Mouse (Mus musculus): ENCODE data around the gene Spc24.

Spc24 gene

DNA sequence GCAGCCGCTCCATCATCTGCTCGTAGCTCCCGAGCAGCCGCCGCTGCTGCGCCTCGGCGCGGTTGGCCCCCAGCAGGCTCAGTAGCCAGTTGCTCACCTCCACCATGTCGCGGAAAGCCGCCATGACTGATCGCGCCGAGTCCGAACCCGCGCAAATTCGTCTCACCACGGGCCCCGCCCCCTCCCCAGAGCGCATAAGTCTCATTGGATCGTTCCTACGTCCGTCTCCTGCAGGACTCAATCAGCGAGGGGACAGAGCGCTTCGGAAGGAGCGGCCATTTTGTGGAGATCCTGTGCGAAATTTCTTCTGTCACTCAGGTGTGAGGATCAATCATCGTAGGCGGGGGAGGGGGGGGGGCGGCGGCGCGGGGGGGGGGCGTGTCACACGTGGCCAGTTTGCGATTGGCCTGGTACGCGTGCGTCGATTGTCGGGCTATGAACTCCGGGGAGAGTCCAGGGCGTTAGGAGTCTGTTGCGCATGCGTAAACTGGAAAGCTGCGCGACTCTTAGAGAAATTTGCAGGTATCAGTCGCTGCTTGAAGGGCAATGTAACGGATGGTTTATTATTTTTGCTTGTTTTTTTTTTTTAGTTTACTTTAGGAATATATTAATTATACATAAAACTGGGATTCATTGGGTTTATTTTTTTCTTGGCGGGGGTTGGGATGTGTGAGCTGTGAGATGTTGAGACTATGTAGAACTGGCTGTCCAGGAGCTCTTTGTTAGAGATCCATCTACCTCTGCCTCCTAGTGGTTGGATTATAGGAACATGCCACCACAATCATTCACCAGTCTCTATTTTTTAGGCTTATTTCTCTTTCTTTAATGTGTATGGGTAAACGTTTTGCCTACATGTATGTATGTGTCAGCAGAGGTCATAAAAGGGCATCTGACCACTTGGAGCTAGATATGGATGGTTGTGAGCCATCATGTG, at the start of gene Spc24:
Gene Spc24 (minus strand): TSS at position 149 of the 934 bp plus-strand sequence.
- ChIA-PET POLR2A (interaction anchor here (0.6 to 49.8 kb wide), 85 partner anchors 2 to 669 kb away, joined by 3 to 1056 read pairs (median 4); partner anchors contain the start of genes Kank2 (in 3 of the 4), Ldlr (in 3 of the 4), Carm1 (in 2 of the 4) and Ccdc159 (in 2 of the 4)), CTCF (interaction anchor here (0.5 to 3.9 kb wide), 36 partner anchors 8 to 447 kb away, joined by 3 to 35 read pairs (median 4); partner anchors contain the start of genes Ldlr (in 2 of the 4), Carm1 (in 1 of the 4) and Kank2 (in 1 of the 4))

DNA sequence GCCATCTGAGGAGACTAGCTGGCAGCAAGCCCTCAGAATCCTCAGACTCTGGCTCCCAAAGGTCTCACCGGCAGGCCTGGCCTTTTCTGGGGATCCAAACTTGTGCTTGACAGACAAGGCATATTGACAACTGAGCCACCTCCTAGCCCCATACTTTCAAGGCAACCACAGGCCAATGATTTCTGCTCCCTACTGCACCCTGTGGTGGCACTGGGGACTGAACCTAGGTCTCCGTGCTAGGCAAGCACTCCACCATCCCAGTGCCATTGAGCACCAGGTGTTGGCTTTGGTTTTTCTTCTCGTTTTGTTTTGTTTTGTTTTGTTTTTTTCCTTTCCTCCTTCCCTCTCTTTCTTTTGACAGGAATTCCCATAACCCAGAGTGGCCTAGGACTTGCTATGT, 48.5 kb upstream of the Spc24 start:
- ChIA-PET CTCF (no interaction called here), POLR2A (interaction anchor here in 2 of 4 experiments (7.1 to 49.8 kb wide), 2 partner anchors 20 to 45 kb away, joined by 94 to 1056 read pairs; partner anchors contain the start of gene Spc24 (in 1 of the 2))

DNA sequence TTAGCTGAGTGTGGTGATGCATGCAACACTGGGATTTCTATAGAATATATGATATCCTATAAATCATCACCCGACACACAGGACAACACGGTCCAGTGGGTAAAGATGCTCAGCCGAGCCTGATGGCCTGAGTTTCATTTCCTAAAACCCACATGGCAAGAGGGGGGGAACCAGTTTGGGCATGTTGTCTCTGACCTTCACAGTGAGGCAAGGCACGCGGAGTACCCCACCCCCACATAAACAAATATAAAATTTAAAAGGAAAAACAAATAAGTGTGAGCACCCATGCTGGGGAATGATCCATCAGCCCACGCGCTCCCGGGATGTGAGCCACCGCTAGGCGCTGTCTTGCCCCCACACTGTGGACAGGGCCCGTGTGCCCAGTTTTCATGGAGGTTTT, 46.9 kb upstream of the Spc24 start:
- ChIA-PET CTCF (no interaction called here), POLR2A (interaction anchor here in 2 of 4 experiments (1.0 to 49.8 kb wide), 9 partner anchors 9 to 81 kb away, joined by 3 to 1056 read pairs (median 4); partner anchors contain the start of genes Kank2 (in 2 of the 2) and Spc24 (in 2 of the 2))

DNA sequence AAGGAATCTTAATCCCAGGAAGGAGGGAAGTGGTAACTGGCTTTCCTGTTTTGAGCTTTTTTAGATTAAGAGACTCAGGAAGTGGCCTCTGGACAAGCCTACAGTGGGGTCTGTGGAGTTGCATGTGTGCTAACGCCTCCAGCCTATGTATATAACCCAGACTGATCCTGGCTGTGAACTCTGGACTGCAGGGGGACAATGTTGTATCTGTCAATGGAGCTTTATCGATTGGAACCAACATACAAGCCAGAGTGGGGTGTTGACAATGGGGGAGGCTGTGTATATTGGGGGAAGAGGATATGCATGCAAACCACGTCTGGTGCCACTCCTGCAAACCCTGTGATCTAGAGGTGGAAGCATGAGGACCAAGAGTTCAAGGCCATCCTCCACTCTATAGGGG, 46.3 kb upstream of the Spc24 start:
- POLR2A ChIA-PET = interaction anchor here in 3 of 4 experiments (0.6 to 49.8 kb wide), 15 partner anchors 8 to 83 kb away, joined by 3 to 1056 read pairs (median 4); partner anchors contain the start of genes Kank2 (in 2 of the 3), Spc24 (in 2 of the 3) and Ldlr (in 1 of the 3)
- CTCF ChIA-PET = interaction anchor here in 2 of 4 experiments (0.7 to 3.3 kb wide), 9 partner anchors 12 to 260 kb away, joined by 3 to 35 read pairs (median 3); partner anchors contain the start of genes Carm1 (in 1 of the 2) and Spc24 (in 1 of the 2)

DNA sequence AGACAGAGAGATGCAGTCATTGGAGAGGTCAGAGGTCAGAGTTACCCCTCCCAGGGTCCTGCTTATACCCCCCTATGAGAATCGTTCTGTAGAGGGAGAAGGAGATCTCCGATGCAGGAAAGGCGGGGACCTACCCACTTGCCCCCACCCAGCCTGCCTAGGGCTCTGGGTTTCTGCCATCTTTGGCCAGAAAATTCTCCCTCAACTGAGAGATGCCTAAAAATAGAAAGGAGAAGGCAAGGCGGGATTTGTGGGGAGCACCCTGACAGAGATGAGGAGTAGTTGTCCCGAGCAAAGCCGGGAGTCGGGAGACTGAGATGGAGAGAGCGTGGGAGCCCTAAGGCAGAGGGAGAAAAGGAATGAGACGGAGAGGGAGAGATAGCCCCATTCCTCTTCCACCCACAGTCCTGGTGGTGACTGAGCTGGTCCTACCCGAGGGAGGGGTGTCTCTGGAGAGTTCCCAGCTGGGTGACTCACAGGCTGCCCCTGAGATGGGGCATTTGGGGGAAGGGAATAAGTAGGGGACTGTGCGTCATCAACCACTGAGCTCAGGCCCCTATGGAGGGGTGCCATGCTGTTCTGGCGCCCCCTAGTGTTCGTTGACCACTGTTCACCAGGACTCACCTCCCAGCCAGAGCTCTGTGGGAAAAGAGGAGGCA, 44.0 kb upstream of the Spc24 start:
- ChIA-PET POLR2A (interaction anchor here (0.6 to 49.8 kb wide), 56 partner anchors 8 to 258 kb away, joined by 3 to 1056 read pairs (median 4); partner anchors contain the start of genes Ldlr (in 3 of the 4), Spc24 (in 3 of the 4), Angptl8 (in 1 of the 4) and Carm1 (in 1 of the 4)), CTCF (interaction anchor here (0.5 to 3.3 kb wide), 109 partner anchors 9 to 800 kb away, joined by 3 to 35 read pairs (median 4); partner anchors contain the start of genes Ldlr (in 3 of the 4), Spc24 (in 2 of the 4), Angptl8 (in 1 of the 4) and Carm1 (in 1 of the 4))

DNA sequence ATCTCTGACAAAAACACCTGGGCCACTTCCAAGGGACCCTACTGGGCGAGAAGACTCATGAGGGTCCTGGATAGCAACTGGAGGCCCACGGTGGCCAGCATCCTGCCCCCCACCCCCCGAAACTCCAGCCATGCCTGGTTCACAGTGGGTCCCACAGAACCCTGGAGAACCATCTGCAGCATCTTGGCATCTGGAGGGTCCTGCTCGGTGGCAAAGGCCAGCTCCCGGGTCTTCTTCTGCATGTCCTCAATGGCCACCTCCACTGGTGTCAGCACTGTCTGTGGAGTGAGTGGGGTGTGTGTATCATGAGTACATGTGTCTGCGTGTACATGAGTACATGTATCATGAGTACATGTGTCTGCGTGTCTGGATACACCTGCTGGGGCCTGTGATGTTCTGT, 41.5 kb upstream of the Spc24 start:
- CTCF ChIA-PET = interaction anchor here in 2 of 4 experiments (0.7 to 2.1 kb wide), 2 partner anchors 77 to 174 kb away, joined by 3 to 6 read pairs; no protein-coding TSS in a partner anchor
- POLR2A ChIA-PET = interaction anchor here in 2 of 4 experiments (1.1 to 49.8 kb wide), 8 partner anchors 14 to 78 kb away, joined by 3 to 1056 read pairs (median 18); partner anchors contain the start of genes Ldlr (in 1 of the 2) and Spc24 (in 1 of the 2)

DNA sequence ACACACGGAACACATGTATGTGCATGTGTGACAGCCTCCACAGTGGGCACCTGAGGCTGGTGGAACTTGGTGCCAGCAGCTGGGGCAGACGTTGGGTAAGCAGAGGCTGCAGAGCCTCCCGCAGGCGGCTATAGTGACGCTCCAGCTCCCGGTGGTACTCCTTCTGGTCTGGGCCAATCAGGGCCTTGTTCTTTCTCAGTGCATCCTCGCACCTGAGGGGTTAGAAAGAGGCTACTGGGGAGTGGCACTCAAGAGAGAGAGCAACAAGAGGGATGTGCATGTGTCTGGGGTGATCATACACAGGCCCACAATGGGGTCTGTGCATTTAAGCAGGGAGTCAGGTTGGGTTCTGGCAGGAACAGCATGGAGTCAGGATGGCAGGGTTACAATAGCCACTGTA, 41.0 kb upstream of the Spc24 start:
- ChIA-PET CTCF (no interaction called here), POLR2A (interaction anchor here in 3 of 4 experiments (0.8 to 49.8 kb wide), 13 partner anchors 8 to 172 kb away, joined by 3 to 1056 read pairs (median 7); partner anchors contain the start of genes Spc24 (in 2 of the 3) and Ldlr (in 1 of the 3))

DNA sequence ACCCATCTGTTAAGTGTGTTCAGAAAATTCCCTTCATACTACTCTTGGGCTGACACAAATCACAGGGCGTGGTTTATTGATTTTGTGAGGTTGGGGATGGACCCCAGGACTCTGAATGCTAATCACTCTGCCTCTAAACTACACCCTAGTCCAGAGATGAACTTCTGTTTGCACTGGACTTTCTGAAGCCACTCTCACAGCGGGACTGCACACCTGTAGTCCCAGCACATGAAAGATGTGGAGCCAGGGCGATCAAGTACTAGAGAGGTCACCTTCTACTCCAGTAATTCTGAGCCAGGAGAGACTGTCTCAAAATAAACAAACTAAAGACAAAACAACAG, 38.9 kb upstream of the Spc24 start:
- POLR2A ChIA-PET = interaction anchor here (0.5 to 49.8 kb wide), 61 partner anchors 7 to 534 kb away, joined by 3 to 1056 read pairs (median 4); partner anchors contain the start of genes Ccdc159 (in 3 of the 4), Ldlr (in 3 of the 4), Tmem205 (in 3 of the 4) and Rab3d (in 2 of the 4)
- CTCF ChIA-PET = interaction anchor here in 3 of 4 experiments (0.6 to 2.6 kb wide), 9 partner anchors 11 to 299 kb away, joined by 3 to 8 read pairs (median 4); partner anchors contain the start of gene Spc24 (in 1 of the 3)

DNA sequence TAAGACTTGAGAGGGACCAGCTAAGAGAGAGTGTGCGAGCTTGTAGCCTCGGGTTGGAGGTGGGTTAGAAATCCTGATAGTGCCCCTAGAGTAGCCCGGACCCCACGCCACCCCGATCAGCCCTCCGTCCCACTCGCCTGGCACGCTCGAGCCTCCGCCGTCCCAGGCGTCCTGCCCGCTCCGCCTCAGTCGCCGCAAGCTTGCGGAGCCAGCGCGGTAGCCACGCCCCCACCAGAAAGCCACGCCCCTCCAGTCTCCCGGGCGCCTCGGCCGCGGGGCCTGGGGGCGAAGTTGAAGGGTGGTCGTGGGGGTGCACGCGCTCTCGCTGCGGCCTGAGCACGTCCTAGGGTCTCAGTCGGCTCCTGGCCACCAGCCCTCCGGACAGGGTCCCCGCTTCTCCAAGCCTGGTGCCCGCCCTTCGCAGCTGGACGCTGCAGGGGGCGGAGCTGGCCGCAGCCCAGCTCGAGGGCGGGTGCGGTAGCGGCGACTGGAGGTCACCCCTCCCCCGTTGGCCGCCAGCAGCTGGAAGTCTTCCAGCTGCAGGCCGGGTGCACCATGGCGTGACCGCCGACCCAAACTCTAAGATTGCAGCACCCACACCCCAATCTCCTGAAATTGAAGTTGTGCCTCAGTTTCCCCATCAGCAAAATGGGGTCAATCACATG, 38.4 kb upstream of the Spc24 start, which contains the start of gene Kank2:
Gene Kank2 (minus strand): TSS at position 400 of the 665 bp plus-strand sequence.
- ChIA-PET POLR2A (interaction anchor here (0.6 to 49.8 kb wide), 65 partner anchors 7 to 534 kb away, joined by 3 to 1056 read pairs (median 4); partner anchors contain the start of genes Ccdc159 (in 3 of the 4), Ldlr (in 3 of the 4), Tmem205 (in 3 of the 4) and Rab3d (in 2 of the 4)), CTCF (interaction anchor here in 3 of 4 experiments (0.6 to 2.6 kb wide), 10 partner anchors 11 to 300 kb away, joined by 3 to 8 read pairs (median 4); partner anchors contain the start of gene Spc24 (in 1 of the 3))

DNA sequence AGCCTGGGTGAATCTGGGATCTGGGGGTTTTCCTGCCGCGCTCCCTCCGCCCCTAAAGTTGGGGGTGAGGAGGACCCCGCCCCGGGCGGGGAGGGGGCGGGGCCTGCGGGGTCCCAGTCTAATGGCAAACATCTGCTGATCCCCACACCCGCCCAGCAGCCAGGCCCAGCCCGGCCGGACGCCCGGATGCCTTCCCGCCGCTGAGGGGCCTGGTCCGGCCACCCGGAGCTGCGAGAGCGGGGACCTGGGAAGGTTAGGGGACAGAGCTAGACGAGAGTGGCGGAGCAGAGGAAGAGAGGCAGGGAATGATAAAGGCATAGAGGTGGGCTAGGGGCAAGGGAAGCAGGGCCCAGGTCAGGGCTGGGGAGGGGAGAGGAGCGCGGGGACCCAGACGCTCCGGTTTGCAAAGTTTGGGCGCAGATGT, 37.8 kb upstream of the Spc24 start:
- ChIA-PET POLR2A (interaction anchor here (0.5 to 49.8 kb wide), 55 partner anchors 8 to 533 kb away, joined by 3 to 1056 read pairs (median 4); partner anchors contain the start of genes Ldlr (in 3 of the 4), Ccdc159 (in 2 of the 4), Rab3d (in 2 of the 4) and Spc24 (in 2 of the 4)), CTCF (interaction anchor here in 1 of 4 experiments (1.0 to 2.1 kb wide), 6 partner anchors 10 to 196 kb away, joined by 3 to 7 read pairs (median 4); partner anchors contain the start of gene Spc24)

DNA sequence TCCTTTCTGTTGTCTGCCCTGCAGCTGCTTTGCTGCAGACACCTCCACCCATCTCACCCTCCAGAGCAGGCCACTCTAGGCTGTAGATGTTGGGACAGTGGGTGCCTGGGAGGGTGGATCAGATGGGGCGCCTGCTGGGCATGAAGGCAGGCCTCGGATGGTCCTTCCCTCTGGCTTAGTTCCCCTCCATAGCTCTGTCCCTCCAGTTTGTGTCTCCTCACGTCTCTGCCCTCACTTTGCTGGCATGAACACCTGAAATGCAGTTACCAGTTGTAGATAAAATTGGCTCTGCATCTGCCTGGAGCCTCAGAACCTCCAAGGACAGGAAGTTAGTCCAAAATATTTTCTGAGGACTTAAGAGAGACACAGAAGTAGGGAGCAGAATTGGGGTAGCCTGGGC, 36.8 kb upstream of the Spc24 start:
- CTCF ChIA-PET = interaction anchor here in 1 of 4 experiments (0.6 to 4.9 kb wide), 2 partner anchors 8 to 10 kb away, joined by 3 to 28 read pairs; no protein-coding TSS in a partner anchor
- POLR2A ChIA-PET = interaction anchor here in 3 of 4 experiments (0.6 to 49.8 kb wide), 12 partner anchors 8 to 73 kb away, joined by 3 to 1056 read pairs (median 25); partner anchors contain the start of genes Spc24 (in 2 of the 3) and Ldlr (in 1 of the 3)

DNA sequence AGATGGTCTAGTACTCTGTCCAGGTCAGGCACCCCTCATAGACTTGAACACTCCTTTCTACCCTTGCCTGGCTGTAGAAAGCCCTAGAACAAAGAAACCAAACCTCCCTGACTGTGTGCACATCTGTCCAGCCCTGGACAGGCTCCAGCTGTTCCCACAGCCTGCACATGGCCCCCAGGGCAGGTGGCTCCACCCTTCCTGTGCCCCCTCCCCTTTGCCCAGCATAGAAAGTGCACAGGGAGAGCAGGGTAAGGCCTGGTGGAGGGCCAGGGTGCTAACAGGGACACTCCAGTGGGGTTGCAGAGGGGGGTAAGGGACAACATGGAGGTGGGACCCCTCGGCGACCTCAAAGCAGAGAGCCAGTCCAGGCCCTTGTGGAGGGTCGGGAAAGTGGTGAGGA, 36.2 kb upstream of the Spc24 start:
- CTCF ChIA-PET = interaction anchor here in 2 of 4 experiments (0.6 to 4.9 kb wide), 3 partner anchors 8 to 9 kb away, joined by 3 to 28 read pairs (median 15); no protein-coding TSS in a partner anchor
- POLR2A ChIA-PET = interaction anchor here in 3 of 4 experiments (0.6 to 49.8 kb wide), 14 partner anchors 7 to 360 kb away, joined by 3 to 1056 read pairs (median 14); partner anchors contain the start of genes Ldlr (in 2 of the 3), Spc24 (in 2 of the 3) and Pigyl (in 1 of the 3)

DNA sequence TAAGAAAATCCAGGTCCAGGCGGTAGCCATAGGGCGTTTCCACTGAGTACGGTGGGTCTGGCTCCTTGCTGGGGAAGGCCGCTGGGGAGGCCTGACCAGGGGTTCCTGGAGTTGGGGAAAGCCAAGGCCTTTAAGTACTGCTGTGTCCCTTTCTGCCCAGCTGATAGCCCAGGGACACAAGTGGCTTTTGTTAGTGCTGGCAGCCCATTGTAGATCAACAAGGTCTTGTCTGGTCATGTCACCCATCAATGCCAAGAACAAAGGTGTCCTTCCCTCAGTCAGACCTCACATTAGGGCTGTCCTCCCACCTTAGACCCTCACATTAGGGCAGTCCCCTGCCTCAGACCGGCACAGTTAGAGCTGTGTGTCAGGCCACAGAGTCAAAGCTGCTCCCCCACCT, 35.5 kb upstream of the Spc24 start:
- ChIA-PET CTCF (interaction anchor here in 3 of 4 experiments (0.8 to 4.9 kb wide), 4 partner anchors 9 to 43 kb away, joined by 3 to 28 read pairs (median 9); no protein-coding TSS in a partner anchor), POLR2A (interaction anchor here in 3 of 4 experiments (0.6 to 49.8 kb wide), 15 partner anchors 8 to 361 kb away, joined by 3 to 1056 read pairs (median 13); partner anchors contain the start of genes Spc24 (in 2 of the 3), Ldlr (in 1 of the 3) and Pigyl (in 1 of the 3))

DNA sequence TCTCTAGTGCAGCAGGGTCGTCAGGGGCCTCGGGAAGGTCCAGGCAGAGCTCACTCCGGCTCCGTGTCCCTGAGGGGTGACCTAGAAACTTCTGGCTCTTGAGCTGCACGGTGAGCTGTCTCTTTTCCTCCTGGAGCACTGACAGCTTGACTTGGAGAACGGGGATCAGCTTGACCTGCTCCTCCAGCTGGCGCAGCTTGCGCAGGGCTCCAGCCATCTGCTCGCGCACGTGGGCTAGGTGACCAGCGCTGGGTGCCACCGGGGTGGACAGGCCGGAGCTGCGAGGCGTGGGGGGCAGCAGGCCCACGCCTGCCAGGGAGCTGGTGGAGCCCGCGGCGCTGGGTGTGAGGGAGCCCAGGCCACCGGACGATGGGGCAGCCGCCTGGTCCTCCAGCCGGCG, 34.8 kb upstream of the Spc24 start:
- POLR2A ChIA-PET = interaction anchor here in 3 of 4 experiments (0.8 to 49.8 kb wide), 19 partner anchors 7 to 193 kb away, joined by 3 to 1056 read pairs (median 4); partner anchors contain the start of genes Spc24 (in 2 of the 3) and Ldlr (in 1 of the 3)
- CTCF ChIA-PET = interaction anchor here in 3 of 4 experiments (0.8 to 4.9 kb wide), 5 partner anchors 9 to 42 kb away, joined by 3 to 28 read pairs (median 3); no protein-coding TSS in a partner anchor

DNA sequence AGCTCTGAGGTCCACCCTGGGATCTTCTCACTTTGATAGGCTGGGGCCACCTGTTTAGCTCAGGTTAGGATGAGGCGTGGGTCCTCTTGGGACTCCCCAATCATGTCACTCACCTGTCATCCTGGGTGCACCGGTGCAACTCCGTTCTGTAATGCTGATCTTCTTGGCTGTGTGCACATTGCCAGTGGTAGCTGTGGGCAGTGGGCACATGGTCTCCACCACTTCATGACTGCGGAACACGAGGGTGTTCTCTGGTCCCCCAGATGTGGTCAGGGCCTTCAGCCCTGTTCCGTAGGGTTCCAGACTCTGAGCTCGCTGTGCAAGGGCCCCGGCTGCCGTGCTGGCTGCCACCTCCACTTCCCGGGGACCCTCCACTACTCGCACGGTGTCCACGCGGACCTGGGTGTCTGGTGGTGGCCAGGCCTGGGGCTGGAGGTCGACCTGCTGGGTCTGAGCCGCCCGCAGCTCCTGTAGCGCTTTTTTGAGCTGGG, 34.3 kb upstream of the Spc24 start:
- ChIA-PET POLR2A (interaction anchor here in 3 of 4 experiments (0.8 to 49.8 kb wide), 24 partner anchors 7 to 197 kb away, joined by 3 to 1056 read pairs (median 4); partner anchors contain the start of genes Spc24 (in 2 of the 3) and Ldlr (in 1 of the 3)), CTCF (interaction anchor here in 3 of 4 experiments (0.5 to 4.9 kb wide), 5 partner anchors 9 to 34 kb away, joined by 3 to 28 read pairs (median 3); no protein-coding TSS in a partner anchor)

All from embryonic stem cell, embryonic (primary cell).